Mouse (Mus musculus) embryonic facial prominence, embryonic 11.5 days (tissue): ENCODE data around the gene Gspt2. TPM values are rescaled to one million over a fixed set of nuclear protein-coding genes. Genes with fewer than 3 reads are reported as not detected.
"Not testable (repeated sequence)": the region's sequence is repeated elsewhere in the genome, so short reads cannot be mapped to it uniquely, and the experiment has no call there.

Source experiments
- ATAC-seq: fragments of 200-750 bp; cut with Nextera tagmentation; replicated peaks from 2 replicates; pipeline ENCODE4 v1.8.0; 2017; ENCODE audit warnings: low read depth; ENCODE audit not compliant: insufficient number of reproducible peaks, low FRiP score, low TSS enrichment
- DNase-seq: peaks from one replicate; pipeline ENCODE4 v3.0.0-alpha.2; 2015; ENCODE audit warnings: low spot score
- H3K27ac ChIP-seq: fragments of 300-500 bp; sonication (generic); replicated peaks from 2 replicates; pipeline ENCODE4 v1.5.1; 2014; ENCODE audit warnings: mild to moderate bottlenecking, low read depth, low read length, control low read depth
- H3K27me3 ChIP-seq: fragments of 300-500 bp; sonication (generic); 2 replicates; pipeline ENCODE4 v1.6.1; 2014; ENCODE audit warnings: mild to moderate bottlenecking, low read length, moderate library complexity, mixed read lengths; ENCODE audit not compliant: control insufficient read depth, insufficient read depth
- H3K36me3 ChIP-seq: fragments of 300-500 bp; sonication (generic); replicated peaks from 2 replicates; pipeline ENCODE4 v1.6.1; 2014; ENCODE audit warnings: low read depth, mild to moderate bottlenecking, low read length, moderate library complexity, mixed read lengths; ENCODE audit not compliant: control insufficient read depth, insufficient read depth
- H3K4me1 ChIP-seq: fragments of 300-500 bp; sonication (generic); 2 replicates; pipeline ENCODE4 v1.6.1; 2014; ENCODE audit warnings: low read length, mixed read lengths; ENCODE audit not compliant: control insufficient read depth, insufficient read depth
- H3K4me2 ChIP-seq: fragments of 300-500 bp; sonication (generic); 2 replicates; pipeline ENCODE4 v1.6.1; 2014; ENCODE audit warnings: low read depth, mild to moderate bottlenecking, control low read depth, low read length, moderate library complexity
- H3K4me3 ChIP-seq: fragments of 300-500 bp; sonication (generic); 2 replicates; pipeline ENCODE4 v1.5.1; 2014; ENCODE audit warnings: low read depth, low read length, control low read depth
- H3K9ac ChIP-seq: fragments of 300-500 bp; sonication (generic); replicated peaks from 2 replicates; pipeline ENCODE4 v1.6.1; 2014; ENCODE audit warnings: mild to moderate bottlenecking, control low read depth, low read length
- H3K9me3 ChIP-seq: fragments of 300-500 bp; sonication (generic); replicated peaks from 2 replicates; pipeline ENCODE4 v1.6.1; 2016; ENCODE audit warnings: mild to moderate bottlenecking, low read length, inconsistent platforms, mixed read lengths; ENCODE audit not compliant: control insufficient read depth
- WGBS: fragments of 180-500 bp; shearing (Covaris S2); extraction: QIAGEN DNeasy Blood & Tissue Kit; methylation state at CpG from one replicate; pipeline ENCODE4 v1.1.7; 2014; 5-methylcytosine and 5-hydroxymethylcytosine counted together
- polyA plus RNA-seq: library from polyadenylated mRNA; unstranded; fragments of >200 nt; fragmentation: Nextera tagmentation; extraction: Ambion mirVana; gene quantifications from 2 replicates; pipeline ENCODE4 v1.2.1, GENCODE M21; 2014

The Gspt2 gene
- polyA plus RNA-seq = 7.4 and 10.4 TPM in 2 replicates

DNA sequence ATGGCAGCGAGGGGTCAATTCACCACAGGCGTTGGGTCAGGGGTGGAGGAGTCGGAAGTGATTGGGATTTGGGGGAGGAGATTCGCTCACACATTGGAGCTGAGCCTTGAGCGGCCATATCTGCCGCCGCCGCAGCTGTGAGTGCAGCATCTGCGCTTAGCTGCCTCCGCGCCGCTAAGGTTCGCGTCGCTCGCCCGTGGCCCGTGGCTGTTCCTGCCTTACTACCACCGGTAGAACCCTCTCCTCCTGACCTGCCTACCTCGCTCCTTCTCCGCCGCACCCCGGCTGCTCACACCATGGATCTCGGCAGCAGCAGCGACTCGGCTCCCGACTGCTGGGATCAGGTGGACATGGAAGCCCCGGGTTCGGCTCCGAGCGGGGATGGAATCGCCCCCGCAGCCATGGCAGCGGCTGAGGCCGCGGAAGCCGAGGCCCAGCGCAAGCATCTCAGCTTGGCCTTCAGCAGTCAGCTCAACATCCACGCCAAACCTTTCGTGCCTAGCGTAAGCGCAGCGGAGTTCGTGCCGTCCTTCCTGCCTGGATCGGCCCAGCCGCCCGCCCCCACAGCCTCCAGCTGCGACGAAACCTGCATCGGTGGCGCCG lies at the start of gene Gspt2:
TSS of gene Gspt2 (plus strand) at position 109 of the 603 bp plus-strand sequence.
- Histone ChIP-seq H3K9me3 (no peaks in the 10 kb centered on the region), H3K4me1 (no peaks in the 10 kb centered on the region), H3K36me3 (no peaks in the 10 kb centered on the region), H3K9ac (peak within 1 kb of the TSS; percentile 70), H3K27ac (no peak within 1 kb of the TSS), H3K4me3 (peak within 1 kb of the TSS; percentile 58), H3K4me2 (peak within 1 kb of the TSS; percentile 40), H3K27me3 (no peaks in the 10 kb centered on the region)
- DNase-seq (peak; percentile 74), ATAC-seq (peak; percentile 73; the same call in 1 of the 2 replicates)
- WGBS = 16% methylated on average over 46 of the region's 53 CpGs

- no peaks in the 10 kb centered on the region for H3K9me3 ChIP-seq
- no peak overlapping the region for H3K4me3 ChIP-seq
- no peaks in the 10 kb centered on the region for H3K27me3 ChIP-seq
- peak; percentile 67 for DNase-seq
- no peak overlapping the region for H3K4me2 ChIP-seq
- H3K9ac ChIP-seq = no peak overlapping the region
- peak; percentile 83; the same call in 1 of the 2 replicates for ATAC-seq
- no peak overlapping the region for H3K27ac ChIP-seq
- H3K4me1 ChIP-seq = no peaks in the 10 kb centered on the region
- H3K36me3 ChIP-seq = no peaks in the 10 kb centered on the region
- 26% methylated on average over 13 of the region's 13 CpGs for WGBS
Measured at GRCm38 (mm10) chrX:94624835-94625803, 10.8 kb upstream of the Gspt2 start.

DNA sequence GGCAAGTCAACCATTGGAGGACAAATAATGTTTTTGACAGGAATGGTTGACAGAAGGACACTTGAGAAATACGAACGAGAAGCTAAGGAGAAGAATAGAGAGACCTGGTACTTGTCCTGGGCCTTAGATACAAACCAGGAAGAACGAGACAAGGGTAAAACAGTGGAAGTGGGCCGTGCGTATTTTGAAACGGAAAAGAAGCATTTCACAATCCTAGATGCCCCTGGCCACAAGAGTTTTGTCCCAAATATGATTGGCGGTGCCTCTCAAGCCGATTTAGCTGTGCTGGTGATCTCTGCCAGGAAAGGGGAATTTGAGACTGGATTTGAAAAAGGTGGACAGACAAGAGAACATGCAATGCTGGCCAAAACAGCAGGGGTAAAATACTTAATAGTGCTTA lies 1.0 kb downstream of the Gspt2 start:
- no peaks in the 10 kb centered on the region for H3K27me3 ChIP-seq
- no peak overlapping the region for H3K27ac ChIP-seq
- peak overlapping the region; percentile 58 for H3K4me3 ChIP-seq
- peak overlapping the region; percentile 40; the same call in 1 of the 2 replicates for H3K4me2 ChIP-seq
- H3K9ac ChIP-seq = no peak overlapping the region
- H3K36me3 ChIP-seq = no peaks in the 10 kb centered on the region
- DNase-seq = no peak
- H3K9me3 ChIP-seq = no peaks in the 10 kb centered on the region
- WGBS = 69% methylated on average over 8 of the region's 8 CpGs
- H3K4me1 ChIP-seq = no peaks in the 10 kb centered on the region
- ATAC-seq = no peak

DNA sequence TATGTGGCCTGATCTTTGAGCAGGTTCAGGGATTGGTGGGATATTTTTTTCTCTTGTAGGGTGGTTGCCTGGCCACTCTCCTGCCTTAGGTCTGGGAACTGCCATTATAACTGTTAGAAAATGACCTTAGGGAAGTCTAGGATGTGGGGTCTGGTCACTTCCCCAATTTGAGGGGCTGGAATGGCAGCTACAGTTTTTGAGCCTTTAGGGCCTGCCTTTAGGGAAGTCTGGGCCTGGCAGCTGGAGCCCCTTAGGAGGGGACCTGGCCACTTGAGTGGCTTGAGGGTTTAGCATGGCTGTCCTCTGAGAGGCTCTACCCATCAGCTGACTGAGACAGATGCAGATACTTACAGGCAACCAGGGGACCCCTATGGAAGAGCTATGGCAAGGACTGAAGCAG lies 12.7 kb downstream of the Gspt2 start:
- no peak overlapping the region for H3K27ac ChIP-seq
- no peak overlapping the region for H3K4me2 ChIP-seq
- H3K36me3 ChIP-seq = no peaks in the 10 kb centered on the region
- H3K4me1 ChIP-seq = no peaks in the 10 kb centered on the region
- no peaks in the 10 kb centered on the region for H3K27me3 ChIP-seq
- H3K9ac ChIP-seq = no peak overlapping the region
- no peaks in the 10 kb centered on the region for H3K9me3 ChIP-seq
- no peak for DNase-seq
- ATAC-seq = no peak
- H3K4me3 ChIP-seq = no peak overlapping the region

DNA sequence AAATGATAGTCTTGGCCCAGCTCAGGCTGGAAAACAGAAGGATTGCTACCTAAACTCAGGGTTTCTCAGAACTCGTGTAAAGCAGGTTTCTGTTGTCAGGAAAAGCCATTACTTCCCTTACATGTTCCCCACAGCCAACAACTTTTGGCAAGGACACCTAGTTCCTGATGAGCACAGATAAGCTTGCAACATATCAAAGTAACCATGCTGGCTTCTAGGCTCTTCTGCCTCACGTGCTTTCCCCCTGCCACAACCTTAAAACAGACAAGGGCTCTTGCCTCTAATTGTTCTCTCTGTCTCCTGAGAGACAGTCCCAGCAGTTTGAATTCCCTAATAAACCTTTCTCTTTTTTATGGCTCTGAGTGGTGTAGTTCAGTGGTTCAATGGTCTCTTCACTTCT lies 21.9 kb downstream of the Gspt2 start:
- no peaks in the 10 kb centered on the region for H3K9me3 ChIP-seq
- no peak overlapping the region for H3K9ac ChIP-seq
- no peaks in the 10 kb centered on the region for H3K4me1 ChIP-seq
- 57% methylated on average over 2 of the region's 2 CpGs for WGBS
- no peaks in the 10 kb centered on the region for H3K27me3 ChIP-seq
- no peaks in the 10 kb centered on the region for H3K36me3 ChIP-seq
- H3K4me3 ChIP-seq = no peak overlapping the region
- no peak for DNase-seq
- no peak overlapping the region for H3K4me2 ChIP-seq
- no peak overlapping the region for H3K27ac ChIP-seq
- ATAC-seq = no peak

GRCm38 (mm10) chrX:94670814-94671213 lies 34.9 kb downstream of the Gspt2 start:
- no peak overlapping the region for H3K4me2 ChIP-seq
- H3K27me3 ChIP-seq = no peaks in the 10 kb centered on the region
- no peaks in the 10 kb centered on the region for H3K9me3 ChIP-seq
- ATAC-seq (no peak), DNase-seq (no peak)
- no peak overlapping the region for H3K27ac ChIP-seq
- H3K9ac ChIP-seq = no peak overlapping the region
- H3K36me3 ChIP-seq = no peaks in the 10 kb centered on the region
- no peak overlapping the region for H3K4me3 ChIP-seq
- 77% methylated on average over 4 of the region's 4 CpGs for WGBS
- H3K4me1 ChIP-seq = no peaks in the 10 kb centered on the region

GRCm38 (mm10) chrX:94674977-94675376 lies 39.1 kb downstream of the Gspt2 start:
- ATAC-seq = no peak
- no peaks in the 10 kb centered on the region for H3K4me1 ChIP-seq
- DNase-seq = peak; percentile 74
- 46% methylated on average over 4 of the region's 4 CpGs for WGBS
- H3K9ac ChIP-seq = no peak overlapping the region
- no peak overlapping the region for H3K4me2 ChIP-seq
- no peak overlapping the region for H3K27ac ChIP-seq
- no peaks in the 10 kb centered on the region for H3K36me3 ChIP-seq
- no peak overlapping the region for H3K4me3 ChIP-seq
- no peaks in the 10 kb centered on the region for H3K9me3 ChIP-seq
- no peaks in the 10 kb centered on the region for H3K27me3 ChIP-seq

GRCm38 (mm10) chrX:94681581-94681980 lies 45.7 kb downstream of the Gspt2 start:
- no CpG with 5 or more reads among the region's 2 CpGs for WGBS

More at GRCm38 (mm10) chrX:94681581-94681980, 45.7 kb downstream of the Gspt2 start:
- H3K27ac ChIP-seq, H3K36me3 ChIP-seq, H3K27me3 ChIP-seq, H3K4me3 ChIP-seq, H3K4me2 ChIP-seq, H3K9me3 ChIP-seq, DNase-seq, H3K4me1 ChIP-seq, H3K9ac ChIP-seq, ATAC-seq: not testable (repeated sequence)
